Mouse (Mus musculus): ENCODE results near the gene Kcnh7. TPM values are rescaled to one million over a fixed set of nuclear protein-coding genes. Genes with fewer than 3 reads are reported as not detected.

The Kcnh7 gene
- polyA plus RNA-seq, 1 experiment from 2014 or later: 0.59 TPM

DNA sequence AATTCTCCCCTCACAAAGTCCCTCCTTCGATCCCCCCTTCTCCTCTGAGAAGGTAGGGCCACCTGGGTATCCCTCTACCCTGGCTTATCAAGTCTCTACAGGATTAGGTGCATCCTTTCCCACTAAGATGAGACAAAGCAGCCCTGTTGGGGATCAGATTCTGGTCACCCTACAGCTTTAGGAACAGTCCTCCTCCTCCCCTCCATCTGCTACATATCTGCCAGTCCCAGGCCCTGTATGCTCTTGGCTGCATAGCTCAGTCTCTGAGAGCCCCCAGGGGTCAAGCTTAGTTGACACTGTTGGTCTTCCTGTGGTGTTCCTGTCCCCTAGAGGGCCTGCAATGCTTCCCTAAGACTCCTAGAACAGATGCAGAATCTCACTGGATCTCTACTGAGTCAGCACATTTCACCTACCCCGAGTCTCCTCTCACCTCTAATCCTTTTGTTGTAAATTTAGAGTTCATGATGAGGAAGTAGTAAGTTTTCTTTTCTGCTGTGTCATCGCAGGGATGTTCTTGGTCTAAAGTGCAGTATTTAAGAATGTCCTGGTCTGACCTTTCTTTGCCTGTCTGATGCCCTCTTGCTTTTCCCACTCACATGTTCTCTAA is 499.0 kb downstream of the Kcnh7 start:
- H3K4me3 ChIP-seq (replicated peaks): no peak overlapping the region
- H3K36me3 ChIP-seq: no peaks in the 10 kb centered on the region
- no peak for ATAC-seq
- no peak overlapping the region for H3K4me2 ChIP-seq (replicated peaks)
- H3K4me1 ChIP-seq (replicated peaks): no peaks in the 10 kb centered on the region
- no peak overlapping the region for H3K27ac ChIP-seq
- H3K9ac ChIP-seq: no peak overlapping the region
- H3K9me3 ChIP-seq: no peaks in the 10 kb centered on the region
- no peaks in the 10 kb centered on the region for H3K27me3 ChIP-seq (replicated peaks)
- 52% methylated on average over 3 of the region's 3 CpGs for WGBS

DNA sequence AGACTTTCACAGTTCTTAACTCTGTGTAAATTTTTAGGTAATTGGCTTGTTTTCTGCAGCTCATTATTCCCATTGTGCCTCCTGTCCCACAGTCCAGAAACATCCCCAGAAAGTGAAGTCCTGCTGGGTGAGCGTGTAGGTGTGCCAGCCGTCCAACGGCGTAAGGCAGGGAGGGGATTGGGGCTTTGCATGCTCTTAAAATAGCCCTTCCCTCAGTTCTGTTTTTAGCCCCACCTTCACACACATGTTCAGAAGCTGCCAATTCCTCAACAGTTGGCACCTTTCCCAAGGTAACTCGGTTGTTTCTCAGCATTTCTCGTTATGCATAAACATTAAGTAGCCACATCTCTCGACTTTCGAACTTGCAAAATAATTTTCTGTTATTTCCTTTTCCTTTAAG is 502.4 kb downstream of the Kcnh7 start:
- no peak overlapping the region for H3K27ac ChIP-seq
- no peak overlapping the region for H3K9ac ChIP-seq
- no peaks in the 10 kb centered on the region for H3K27me3 ChIP-seq (replicated peaks)
- no peaks in the 10 kb centered on the region for H3K9me3 ChIP-seq
- H3K36me3 ChIP-seq: no peaks in the 10 kb centered on the region
- H3K4me3 ChIP-seq (replicated peaks): no peak overlapping the region
- ATAC-seq: no peak
- no peaks in the 10 kb centered on the region for H3K4me1 ChIP-seq (replicated peaks)
- H3K4me2 ChIP-seq (replicated peaks): no peak overlapping the region
- WGBS: 83% methylated on average over 8 of the region's 8 CpGs

DNA sequence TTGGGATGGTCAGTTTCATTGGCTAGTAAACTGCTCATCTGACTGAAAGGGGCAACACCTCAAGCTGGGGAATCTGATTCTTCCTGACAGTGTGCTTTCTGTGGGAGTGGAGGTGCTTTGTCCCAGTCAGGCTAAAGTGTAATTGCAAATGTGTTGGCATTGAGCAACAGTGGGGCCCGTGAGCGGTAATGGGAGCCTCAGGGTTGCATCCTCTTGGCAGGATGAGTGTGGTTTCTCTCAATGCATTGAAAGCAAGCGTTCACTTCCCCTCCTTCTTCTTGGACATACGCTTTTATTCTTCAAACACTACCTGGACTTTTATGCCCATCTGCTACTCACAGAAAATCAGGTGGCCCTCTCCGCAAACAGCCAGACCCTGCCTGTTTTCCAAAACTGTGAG is 511.3 kb downstream of the Kcnh7 start:
- no peaks in the 10 kb centered on the region for H3K27me3 ChIP-seq (replicated peaks)
- no peak overlapping the region for H3K4me2 ChIP-seq (replicated peaks)
- no peak overlapping the region for H3K27ac ChIP-seq
- H3K9ac ChIP-seq: no peak overlapping the region
- H3K4me1 ChIP-seq (replicated peaks): no peaks in the 10 kb centered on the region
- no peaks in the 10 kb centered on the region for H3K9me3 ChIP-seq
- H3K36me3 ChIP-seq: no peaks in the 10 kb centered on the region
- WGBS: 87% methylated on average over 5 of the region's 5 CpGs
- ATAC-seq: no peak
- H3K4me3 ChIP-seq (replicated peaks): no peak overlapping the region

DNA sequence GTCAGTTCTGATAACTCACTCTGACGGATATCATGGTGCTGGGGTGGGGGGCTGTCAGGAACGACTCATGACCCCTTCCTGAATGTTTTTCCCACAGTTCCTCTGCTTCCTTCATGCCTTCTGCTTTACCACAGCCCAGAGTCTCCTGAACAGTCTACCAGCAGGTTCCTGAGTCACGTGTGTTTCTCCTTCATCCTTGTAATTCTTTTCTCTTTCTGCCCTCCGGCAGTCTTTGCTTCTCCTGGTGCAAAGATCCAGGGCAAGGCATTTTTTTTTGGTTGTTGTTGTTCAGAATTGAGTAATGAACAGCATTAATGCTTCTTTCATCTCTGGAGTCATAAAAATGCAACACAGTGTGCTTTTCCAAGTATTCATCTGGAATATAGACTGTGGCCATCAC is 513.3 kb downstream of the Kcnh7 start:
- no peak overlapping the region for H3K4me3 ChIP-seq (replicated peaks)
- H3K9ac ChIP-seq: no peak overlapping the region
- H3K4me2 ChIP-seq (replicated peaks): no peak overlapping the region
- H3K36me3 ChIP-seq: no peaks in the 10 kb centered on the region
- H3K27ac ChIP-seq: no peak overlapping the region
- WGBS: 80% methylated on average over 4 of the region's 4 CpGs
- no peaks in the 10 kb centered on the region for H3K9me3 ChIP-seq
- no peaks in the 10 kb centered on the region for H3K27me3 ChIP-seq (replicated peaks)
- H3K4me1 ChIP-seq (replicated peaks): no peaks in the 10 kb centered on the region
- ATAC-seq: no peak

DNA sequence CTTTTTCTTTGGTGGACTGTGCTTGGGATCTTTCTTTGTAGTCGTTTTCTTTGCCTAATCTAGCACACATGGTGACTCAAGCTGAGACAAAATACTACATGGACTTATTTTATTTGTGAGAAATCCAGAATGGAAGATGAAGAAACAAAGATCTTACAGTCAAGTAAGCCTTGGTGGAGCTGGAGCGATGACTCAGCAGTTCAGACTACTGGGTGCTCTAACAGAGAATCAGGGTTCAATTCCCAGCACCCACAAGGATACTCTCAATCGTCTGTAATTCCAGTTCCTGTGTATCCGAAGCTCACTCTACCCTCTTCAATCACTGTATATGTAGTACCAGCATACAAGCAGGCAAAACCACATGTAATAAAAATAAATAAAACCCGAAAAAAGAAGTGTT is 513.8 kb downstream of the Kcnh7 start:
- H3K4me3 ChIP-seq (replicated peaks): no peak overlapping the region
- ATAC-seq: no peak
- WGBS: 86% methylated on average over 5 of the region's 5 CpGs

DNA sequence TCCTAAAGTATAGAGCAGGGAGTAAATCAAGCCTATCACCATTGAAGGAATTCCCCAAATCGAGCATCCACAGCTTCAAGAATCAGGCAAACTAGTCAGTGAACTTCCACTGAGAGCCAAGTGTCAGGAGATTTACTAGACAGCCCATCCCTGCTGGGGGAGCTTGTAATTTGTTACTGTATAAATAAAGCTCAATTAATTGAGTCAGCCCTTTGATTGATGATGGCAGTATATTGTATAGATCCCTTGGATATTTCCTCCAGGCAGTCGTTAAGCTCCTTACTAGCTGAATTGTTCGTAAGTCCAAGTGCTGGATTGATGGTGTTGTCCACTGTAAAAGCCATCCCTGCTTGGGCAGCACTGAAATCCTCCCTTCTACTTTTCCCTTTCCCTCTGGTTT is 514.2 kb downstream of the Kcnh7 start:
- H3K27ac ChIP-seq: no peak overlapping the region
- WGBS: 61% methylated on average over 3 of the region's 3 CpGs
- no peaks in the 10 kb centered on the region for H3K4me1 ChIP-seq (replicated peaks)
- no peak overlapping the region for H3K4me3 ChIP-seq (replicated peaks)
- no peaks in the 10 kb centered on the region for H3K27me3 ChIP-seq (replicated peaks)
- no peak overlapping the region for H3K9ac ChIP-seq
- H3K36me3 ChIP-seq: no peaks in the 10 kb centered on the region
- H3K4me2 ChIP-seq (replicated peaks): no peak overlapping the region
- no peak for ATAC-seq
- H3K9me3 ChIP-seq: no peaks in the 10 kb centered on the region

More for the DNA sequence above, 513.8 kb downstream of the Kcnh7 start:
- Histone ChIP-seq H3K4me1 (replicated peaks) (no peaks in the 10 kb centered on the region), H3K36me3 (no peaks in the 10 kb centered on the region), H3K9ac (no peak overlapping the region), H3K27ac (no peak overlapping the region), H3K4me2 (replicated peaks) (no peak overlapping the region), H3K9me3 (no peaks in the 10 kb centered on the region), H3K27me3 (replicated peaks) (no peaks in the 10 kb centered on the region)

DNA sequence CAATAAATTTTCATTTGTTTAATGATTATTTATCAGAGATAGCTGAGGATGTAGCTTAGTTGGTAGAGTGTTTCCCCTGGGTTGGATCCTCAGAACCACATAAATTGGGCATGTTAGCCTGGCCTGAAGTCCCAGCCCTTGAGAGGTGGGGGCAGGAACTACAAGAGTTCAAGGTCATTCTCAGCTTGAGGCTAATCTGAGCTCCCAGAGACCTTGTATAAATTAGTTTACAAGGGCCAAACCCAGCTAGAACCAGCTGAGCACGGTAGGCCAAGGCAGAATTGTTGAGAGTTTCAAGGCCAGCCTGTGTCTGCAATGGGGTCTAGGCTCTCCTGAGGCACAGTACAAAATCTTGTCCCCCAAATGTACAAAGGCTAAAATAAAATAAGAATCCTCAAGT is 518.6 kb downstream of the Kcnh7 start:
- Histone ChIP-seq H3K9ac (no peak overlapping the region), H3K27ac (no peak overlapping the region), H3K4me1 (replicated peaks) (no peaks in the 10 kb centered on the region), H3K4me2 (replicated peaks) (no peak overlapping the region), H3K4me3 (replicated peaks) (no peak overlapping the region), H3K9me3 (no peaks in the 10 kb centered on the region), H3K27me3 (replicated peaks) (no peaks in the 10 kb centered on the region), H3K36me3 (no peaks in the 10 kb centered on the region)
- no peak for ATAC-seq
- WGBS: 37% methylated on average over 1 of the region's 1 CpGs

DNA sequence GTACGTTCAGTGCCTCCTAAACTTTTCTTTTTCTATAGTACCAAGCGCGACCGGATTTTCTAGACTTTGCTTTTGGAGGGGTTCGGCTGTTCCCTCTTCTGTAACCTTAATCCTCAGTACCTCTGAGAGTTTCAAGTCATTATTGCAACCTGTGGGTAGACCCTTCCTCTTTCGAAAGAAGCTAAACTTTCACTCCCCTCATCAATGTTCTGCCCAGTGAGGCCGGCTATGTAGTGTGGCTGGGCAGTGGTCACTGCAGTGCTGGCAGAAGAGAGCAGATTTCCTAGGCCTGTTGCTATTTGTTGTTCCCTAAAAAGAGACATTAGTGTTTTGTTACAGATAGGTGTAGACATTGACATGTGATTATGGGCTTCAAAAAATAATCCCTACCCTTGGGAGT is 519.2 kb downstream of the Kcnh7 start:
- peak overlapping the region; percentile 59 for H3K4me3 ChIP-seq (replicated peaks)
- H3K36me3 ChIP-seq: no peaks in the 10 kb centered on the region
- H3K4me2 ChIP-seq (replicated peaks): peak overlapping the region; percentile 93
- H3K27me3 ChIP-seq (replicated peaks): no peaks in the 10 kb centered on the region
- no peak for ATAC-seq
- H3K4me1 ChIP-seq (replicated peaks): no peaks in the 10 kb centered on the region
- WGBS: 58% methylated on average over 7 of the region's 7 CpGs
- H3K9me3 ChIP-seq: no peaks in the 10 kb centered on the region
- H3K9ac ChIP-seq: no peak overlapping the region
- no peak overlapping the region for H3K27ac ChIP-seq

DNA sequence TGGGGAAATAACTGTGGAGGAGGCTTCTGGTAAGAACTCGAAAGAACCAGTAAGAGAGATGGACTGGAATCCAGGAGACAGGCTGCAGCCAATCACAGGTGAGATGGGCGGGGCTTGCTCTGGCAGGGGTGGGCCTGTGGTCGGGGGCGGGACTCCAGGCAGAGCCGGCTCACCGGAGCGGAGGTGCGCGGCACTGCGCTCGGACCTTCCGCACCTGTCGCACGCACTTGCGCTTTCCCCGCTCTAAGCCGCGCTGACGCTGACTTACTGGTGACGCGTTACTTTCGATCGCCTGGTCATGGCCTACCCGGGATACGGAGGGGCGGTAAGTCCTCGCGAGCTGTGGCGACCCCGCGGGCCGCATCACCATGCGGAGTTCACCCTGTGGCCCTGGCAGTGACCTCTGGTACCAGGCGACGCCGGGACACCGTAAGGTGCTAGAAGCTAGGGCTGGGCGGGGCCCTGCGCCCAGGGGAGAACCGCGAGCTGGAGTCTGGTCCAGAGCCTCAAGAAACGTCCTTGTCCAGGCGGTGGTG is 519.9 kb downstream of the Kcnh7 start, which contains the start of gene Gca:
Gene Gca (plus strand): TSS at position 151 of the 536 bp plus-strand sequence.
- H3K27me3 ChIP-seq (replicated peaks): no peaks in the 10 kb centered on the region
- peak within 1 kb of the TSS; percentile 93 for H3K4me2 ChIP-seq (replicated peaks)
- H3K9ac ChIP-seq: peak within 1 kb of the TSS; percentile 56
- peak within 1 kb of the TSS; percentile 59 for H3K4me3 ChIP-seq (replicated peaks)
- H3K36me3 ChIP-seq: no peaks in the 10 kb centered on the region
- peak within 1 kb of the TSS; percentile 58; the same call in 1 of the 2 replicates for H3K27ac ChIP-seq
- peak; percentile 100 for ATAC-seq
- no peaks in the 10 kb centered on the region for H3K9me3 ChIP-seq
- WGBS: under 1% methylated on average over 43 of the region's 43 CpGs
- H3K4me1 ChIP-seq (replicated peaks): no peaks in the 10 kb centered on the region

DNA sequence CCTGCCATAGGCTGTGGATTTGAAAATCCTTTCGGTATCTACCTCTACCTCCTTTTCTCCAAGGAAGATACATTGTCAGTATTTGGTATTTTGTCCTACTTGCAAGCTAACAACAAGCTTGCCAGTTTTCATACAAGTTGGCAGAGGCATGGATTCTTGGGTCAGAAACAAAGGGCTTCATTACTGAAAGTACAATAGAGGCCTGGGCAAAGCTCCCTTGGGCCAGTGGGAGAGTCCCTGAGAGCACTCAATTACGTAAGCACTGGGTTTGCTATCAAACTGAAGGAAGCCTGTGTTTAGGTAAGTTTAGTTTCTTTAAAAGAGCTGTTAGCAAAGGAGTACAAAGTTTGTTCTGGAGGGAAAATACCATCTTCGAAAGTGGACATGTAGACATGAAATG is 521.5 kb downstream of the Kcnh7 start:
- Histone ChIP-seq H3K4me3 (replicated peaks) (no peak overlapping the region), H3K36me3 (no peaks in the 10 kb centered on the region), H3K9me3 (no peaks in the 10 kb centered on the region), H3K27ac (no peak overlapping the region), H3K4me1 (replicated peaks) (no peaks in the 10 kb centered on the region), H3K27me3 (replicated peaks) (no peaks in the 10 kb centered on the region), H3K9ac (no peak overlapping the region), H3K4me2 (replicated peaks) (no peak overlapping the region)
- no peak for ATAC-seq
- WGBS: 82% methylated on average over 3 of the region's 3 CpGs

DNA sequence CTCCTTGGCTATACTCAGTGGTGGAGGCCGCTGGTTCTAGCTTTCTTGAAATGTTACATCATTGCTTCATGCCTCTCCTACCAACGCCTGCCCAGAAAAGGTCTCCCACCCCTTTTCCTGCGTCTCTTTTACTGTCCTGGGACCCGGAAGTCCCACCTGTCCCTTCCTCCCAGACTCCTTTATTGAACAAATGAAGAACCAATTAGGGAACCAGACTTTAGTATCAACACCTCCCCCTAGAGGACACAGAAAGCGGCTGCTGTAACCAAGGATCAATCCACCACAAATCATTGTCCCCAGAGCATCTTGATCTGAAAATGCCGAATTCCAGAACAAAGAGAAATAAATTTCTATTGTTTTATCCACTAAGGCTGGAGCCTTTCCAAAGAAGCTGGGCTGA is 523.5 kb downstream of the Kcnh7 start:
- WGBS: 53% methylated on average over 6 of the region's 6 CpGs

DNA sequence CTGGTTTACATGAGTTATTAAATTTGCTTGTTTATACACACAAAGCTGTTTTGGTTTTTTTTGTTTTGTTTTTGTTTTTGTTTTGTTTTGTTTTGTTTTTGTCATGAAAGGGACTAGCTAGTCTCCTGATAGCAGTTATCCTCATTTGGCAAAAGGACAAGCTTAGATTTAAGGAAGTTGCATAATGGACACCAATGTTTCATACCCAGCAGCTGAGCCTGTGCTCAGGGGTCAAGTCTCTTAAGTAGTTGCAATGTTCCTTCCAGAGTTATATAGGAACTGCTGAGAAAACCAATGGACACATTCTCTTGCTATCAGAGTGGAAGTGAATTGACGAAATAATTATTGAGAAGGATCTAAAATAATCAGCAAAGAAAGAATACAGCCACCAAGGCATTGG is 528.0 kb downstream of the Kcnh7 start:
- no peak overlapping the region for H3K27ac ChIP-seq
- H3K4me1 ChIP-seq (replicated peaks): no peaks in the 10 kb centered on the region
- WGBS: 74% methylated on average over 1 of the region's 1 CpGs
- no peak overlapping the region for H3K4me3 ChIP-seq (replicated peaks)
- H3K9ac ChIP-seq: no peak overlapping the region
- no peak for ATAC-seq
- H3K36me3 ChIP-seq: no peaks in the 10 kb centered on the region
- H3K27me3 ChIP-seq (replicated peaks): no peaks in the 10 kb centered on the region
- H3K4me2 ChIP-seq (replicated peaks): no peak overlapping the region
- H3K9me3 ChIP-seq: no peaks in the 10 kb centered on the region

More for the DNA sequence above, 523.5 kb downstream of the Kcnh7 start:
- Histone ChIP-seq H3K27me3 (replicated peaks) (no peaks in the 10 kb centered on the region), H3K4me2 (replicated peaks) (no peak overlapping the region), H3K9ac (no peak overlapping the region), H3K27ac (no peak overlapping the region), H3K36me3 (no peaks in the 10 kb centered on the region), H3K4me3 (replicated peaks) (no peak overlapping the region), H3K4me1 (replicated peaks) (no peaks in the 10 kb centered on the region), H3K9me3 (no peaks in the 10 kb centered on the region)
- ATAC-seq: no peak

All from intestine, embryonic 15.5 days (tissue).